Mouse (Mus musculus) myocyte (in vitro differentiated cells): ENCODE data around the gene Cenpa.
A peak's percentile ranks its signal among the peaks of the same experiment; 100 is the strongest.

Experiments used
- CEBPB ChIP-seq: IDR thresholded peaks from 2 replicates; pipeline ENCODE4 v1.6.1; 2011; ENCODE audit warnings: mild to moderate bottlenecking, moderate library complexity; ENCODE audit not compliant: poor library complexity, insufficient read depth, severe bottlenecking
- E2F4 ChIP-seq: IDR thresholded peaks from one replicate; pipeline ENCODE4 v1.6.1; 2011; ENCODE audit warnings: mild to moderate bottlenecking, control low read depth, moderate library complexity; ENCODE audit not compliant: insufficient read depth
- MAX ChIP-seq: IDR thresholded peaks from one replicate; pipeline ENCODE4 v1.6.1; 2011; ENCODE audit warnings: low read depth, mild to moderate bottlenecking, control low read depth
- POLR2A ChIP-seq: IDR thresholded peaks from one replicate; pipeline ENCODE4 v1.6.1; 2011; ENCODE audit warnings: low read depth, mild to moderate bottlenecking, control low read depth, moderate library complexity; ENCODE audit not compliant: insufficient read length
- TCF12 ChIP-seq: IDR thresholded peaks from one replicate; pipeline ENCODE4 v1.6.1; 2011; ENCODE audit warnings: mild to moderate bottlenecking, control low read depth; ENCODE audit not compliant: poor library complexity, insufficient read depth, severe bottlenecking
- USF1 ChIP-seq: IDR thresholded peaks from one replicate; pipeline ENCODE4 v1.6.1; 2011; ENCODE audit warnings: low read depth, mild to moderate bottlenecking, control low read depth, moderate library complexity

- TF ChIP-seq CEBPB (no peak), MAX (no peak), POLR2A (no peak), E2F4 (no peak), TCF12 (no peak), USF1 (peak; percentile 17)
These were observed 15.8 kb upstream of the Cenpa start for GRCm38 (mm10) chr5:30650756-30651155.
